Mouse (Mus musculus) stomach, postnatal 0 days (tissue): Measurements from ENCODE around the gene Tyrp1.

Experiments
- CTCF ChIP-seq: IDR thresholded peaks from 2 replicates; pipeline ENCODE4 v1.5.1; 2016; ENCODE audit warnings: antibody characterized with exemption, low read depth, mild to moderate bottlenecking, moderate library complexity
- EP300 ChIP-seq: optimal IDR thresholded peaks from 2 replicates; pipeline ENCODE3; 2016; ENCODE audit warnings: antibody characterized with exemption

GRCm38 (mm10) chr4:80839317-80839716, 5.4 kb downstream of the Tyrp1 start:
- no peak for TF ChIP-seq CTCF
- no peak for TF ChIP-seq EP300
